Mouse (Mus musculus): ENCODE measurements around the gene Hoxc13.

Hoxc13 gene

DNA sequence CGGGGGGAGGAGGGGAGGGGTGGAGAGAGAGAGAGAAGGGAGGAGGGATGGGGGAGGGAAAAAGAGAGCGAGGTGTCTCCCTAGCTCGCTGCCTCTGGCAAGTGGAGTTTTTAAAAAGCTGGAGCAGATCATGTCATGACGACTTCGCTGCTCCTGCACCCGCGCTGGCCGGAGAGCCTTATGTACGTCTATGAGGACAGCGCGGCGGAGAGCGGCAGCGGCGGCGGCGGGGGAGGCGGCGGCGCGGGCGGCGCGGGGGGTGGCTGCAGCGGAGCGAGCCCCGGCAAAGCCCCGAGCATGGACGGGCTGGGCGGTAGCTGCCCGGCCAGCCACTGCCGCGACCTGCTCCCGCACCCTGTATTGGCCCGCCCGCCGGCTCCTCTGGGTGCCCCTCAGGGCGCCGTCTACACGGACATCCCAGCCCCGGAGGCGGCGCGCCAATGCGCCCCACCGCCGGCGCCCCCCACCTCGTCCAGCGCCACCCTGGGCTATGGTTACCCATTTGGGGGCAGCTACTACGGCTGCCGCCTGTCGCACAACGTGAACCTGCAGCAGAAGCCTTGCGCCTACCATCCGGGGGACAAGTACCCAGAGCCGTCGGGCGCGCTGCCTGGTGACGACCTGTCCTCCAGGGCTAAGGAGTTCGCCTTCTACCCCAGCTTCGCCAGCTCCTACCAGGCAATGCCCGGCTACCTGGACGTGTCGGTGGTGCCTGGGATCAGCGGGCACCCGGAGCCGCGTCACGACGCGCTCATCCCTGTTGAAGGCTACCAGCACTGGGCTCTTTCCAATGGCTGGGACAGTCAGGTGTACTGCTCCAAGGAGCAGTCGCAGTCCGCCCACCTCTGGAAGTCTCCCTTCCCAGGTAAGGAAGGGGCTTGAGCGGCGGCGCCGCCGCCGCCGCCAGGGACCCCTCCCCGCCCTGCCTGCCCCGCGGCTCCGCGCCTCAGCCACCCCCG lies at the start of gene Hoxc13:
Gene Hoxc13 (plus strand): TSS at position 51 of the 959 bp plus-strand sequence.
- no peak for DNase-seq (ENCODE audit: low spot score in 2 of 2)

GRCm38 (mm10) chr15:102885803-102886202 lies 35.1 kb upstream of the Hoxc13 start:
- DNase-seq (ENCODE audit: low spot score in 2 of 2) = no peak

GRCm38 (mm10) chr15:102895115-102895514 lies 25.8 kb upstream of the Hoxc13 start:
- DNase-seq (ENCODE audit: low spot score in 2 of 2) = no peak

- no peak for DNase-seq (ENCODE audit: low spot score in 2 of 2)
Measured at GRCm38 (mm10) chr15:102904946-102905345, 16.0 kb upstream of the Hoxc13 start.

GRCm38 (mm10) chr15:102909536-102909935 lies 11.4 kb upstream of the Hoxc13 start:
- DNase-seq (ENCODE audit: low spot score in 2 of 2) = no peak

DNA sequence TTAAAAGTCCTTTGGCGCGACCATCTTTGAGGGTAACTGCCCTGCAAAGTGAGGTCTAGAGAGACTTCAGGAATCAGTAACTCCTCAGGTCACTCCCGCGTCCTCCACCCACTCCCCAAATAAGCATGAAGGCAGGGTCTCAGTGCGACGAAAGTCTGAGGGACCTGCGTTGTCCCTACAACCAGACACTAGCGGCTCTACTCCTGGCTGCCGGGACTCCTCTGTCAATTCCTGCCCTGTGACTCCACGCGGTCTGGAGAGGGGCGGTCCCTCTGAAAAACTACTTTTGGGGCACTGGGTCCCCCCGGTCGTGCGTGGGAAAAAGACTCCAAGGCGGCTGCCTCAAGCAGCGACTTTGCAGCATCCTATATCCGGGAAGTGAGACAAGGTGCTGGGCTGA lies 10.9 kb upstream of the Hoxc13 start:
- DNase-seq (ENCODE audit: low spot score in 2 of 2) = no peak

GRCm38 (mm10) chr15:102910496-102911095 lies 10.3 kb upstream of the Hoxc13 start:
- no peak for DNase-seq (ENCODE audit: low spot score in 2 of 2)

DNA sequence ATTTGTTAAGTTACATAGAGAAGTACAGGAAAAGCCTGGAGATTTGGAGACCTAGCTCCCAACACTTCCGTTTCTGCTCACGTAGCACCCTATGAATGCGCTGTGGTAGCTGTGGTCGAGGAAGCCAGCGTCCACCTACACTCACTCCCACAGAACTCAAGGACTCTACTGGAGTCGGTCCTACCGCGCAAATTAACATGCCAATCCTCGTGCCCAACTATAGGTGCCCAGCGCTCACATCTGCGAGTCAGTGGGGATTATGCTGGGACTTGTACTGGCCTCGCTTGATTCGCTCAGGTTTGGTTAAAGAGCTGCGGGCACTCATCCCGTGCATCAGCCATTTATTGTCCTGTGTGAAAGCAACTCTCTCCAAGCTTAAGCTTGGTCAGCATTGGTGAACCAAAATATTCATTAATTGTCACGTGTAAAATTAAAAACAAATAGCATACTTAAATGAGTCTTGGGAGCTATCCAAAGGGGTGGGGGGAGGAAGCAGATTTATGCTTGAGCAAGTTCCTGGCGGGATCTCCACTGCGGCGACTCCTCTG lies 7.8 kb upstream of the Hoxc13 start:
- DNase-seq (ENCODE audit: low spot score in 2 of 2) = no peak

GRCm38 (mm10) chr15:102917972-102918572 lies 2.8 kb upstream of the Hoxc13 start:
- DNase-seq (ENCODE audit: low spot score in 2 of 2) = no peak

DNA sequence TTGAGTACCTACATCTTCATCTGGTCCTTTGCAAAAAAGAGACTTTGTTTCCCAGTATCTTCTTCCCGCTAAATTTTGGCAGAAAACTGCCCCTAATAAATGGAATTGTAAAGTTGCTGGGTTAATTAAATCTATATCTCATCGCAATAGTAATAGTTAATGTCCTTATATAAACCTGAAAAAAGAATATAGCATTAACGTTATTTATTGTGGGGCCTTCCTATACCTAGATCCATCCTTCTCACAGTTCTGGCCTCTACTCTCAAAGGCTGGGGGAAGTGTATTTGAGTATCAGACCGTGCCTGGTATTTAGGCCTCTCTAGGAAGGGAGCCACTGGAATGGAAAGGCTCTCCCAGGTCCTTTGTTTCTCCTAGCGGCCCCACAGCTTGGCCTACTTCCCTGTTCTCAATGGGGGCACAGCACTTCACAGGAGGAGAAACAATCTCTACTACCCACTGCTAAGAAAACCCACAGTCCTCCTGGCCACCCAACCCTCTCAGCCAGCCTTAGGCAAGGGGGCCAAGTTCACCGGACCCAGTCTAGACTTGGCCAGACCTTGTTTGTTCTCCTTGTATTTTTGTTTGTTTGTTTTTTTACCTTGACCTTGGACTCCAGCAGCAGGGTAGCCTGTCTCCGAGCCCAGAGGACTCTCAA lies 2.2 kb upstream of the Hoxc13 start:
- no peak for DNase-seq (ENCODE audit: low spot score in 2 of 2)

GRCm38 (mm10) chr15:102919336-102920180 lies 1.3 kb upstream of the Hoxc13 start:
- DNase-seq (ENCODE audit: low spot score in 2 of 2) = no peak

DNA sequence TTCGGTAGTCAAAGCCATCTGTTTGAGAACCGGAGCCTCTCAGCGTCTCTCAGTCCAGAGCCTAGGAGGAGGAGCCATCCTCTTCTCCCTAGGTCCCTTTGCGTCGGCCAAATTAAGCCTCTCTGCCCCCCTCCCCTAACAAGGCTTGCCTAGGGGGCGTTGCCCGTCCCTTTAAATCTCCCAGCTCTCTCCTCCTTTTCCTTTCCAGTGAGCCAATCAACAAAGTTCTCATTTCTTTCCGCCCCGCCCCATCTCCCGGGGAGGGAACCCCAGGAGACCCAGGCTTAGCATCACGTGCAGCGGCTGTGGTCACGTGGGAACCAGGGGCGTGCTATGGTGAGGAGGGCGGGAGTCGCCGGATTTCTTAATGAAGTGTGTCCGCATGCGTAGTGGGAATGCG lies 284 bp upstream of the Hoxc13 start:
- no peak for DNase-seq (ENCODE audit: low spot score in 2 of 2)

DNA sequence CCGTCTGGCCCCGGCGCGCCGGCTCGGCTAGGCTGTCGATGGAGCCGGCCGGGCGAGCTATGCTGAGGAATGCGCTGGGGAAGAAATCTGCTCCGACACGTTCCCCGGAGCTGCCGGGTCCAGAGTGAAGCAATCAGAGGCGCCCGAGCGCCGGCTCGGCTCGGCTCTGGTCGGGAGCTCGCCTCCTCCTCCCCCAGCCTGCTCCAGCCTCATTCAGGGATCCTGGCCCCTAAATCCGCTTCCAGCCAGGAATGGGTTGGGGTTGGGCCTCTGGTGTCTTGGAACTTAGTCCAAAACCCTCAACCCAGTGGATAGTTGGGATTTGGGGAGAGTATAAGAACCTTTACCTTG lies 1.1 kb downstream of the Hoxc13 start:
- DNase-seq (ENCODE audit: low spot score in 2 of 2) = no peak

DNA sequence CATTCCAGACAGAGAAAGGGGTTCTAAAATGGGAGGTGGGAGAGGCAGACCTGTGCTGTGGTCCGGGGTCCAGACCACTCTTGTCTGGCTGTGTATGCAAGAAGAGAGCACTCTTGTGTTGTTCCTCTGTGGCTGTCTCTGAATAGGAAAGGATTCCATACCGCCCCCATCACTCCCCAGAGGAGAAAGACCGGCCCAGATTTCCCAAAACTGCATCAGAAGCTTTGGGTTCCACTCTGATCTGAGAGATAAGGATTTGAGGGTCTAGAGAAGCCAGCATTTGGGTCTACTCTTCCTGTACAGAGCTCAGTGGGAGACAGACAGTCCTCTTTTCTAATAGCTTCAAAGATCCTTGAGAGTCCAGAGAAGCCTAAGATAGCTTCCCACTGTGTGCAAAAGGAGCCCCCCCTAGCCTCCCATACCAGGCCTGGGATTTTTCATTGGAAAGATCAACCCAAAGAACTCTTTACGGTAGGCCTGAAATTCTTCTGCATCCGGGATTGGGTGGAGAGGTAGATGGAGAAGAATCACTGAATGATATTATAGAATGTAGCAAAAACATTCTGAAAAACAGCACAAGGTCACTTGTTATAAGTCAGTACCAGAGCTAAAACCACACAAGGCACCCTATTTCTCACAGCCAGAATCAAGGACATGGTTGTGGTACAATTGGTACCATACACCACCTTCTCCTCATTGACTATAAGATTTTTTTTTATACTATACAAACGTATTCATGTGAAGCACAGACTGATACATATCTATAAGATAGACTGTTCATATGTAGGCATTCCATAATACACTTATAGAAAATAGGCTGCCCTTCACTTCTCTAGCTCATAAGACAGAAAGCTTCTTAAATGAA lies 2.0 kb downstream of the Hoxc13 start:
- DNase-seq (ENCODE audit: low spot score in 2 of 2) = no peak

GRCm38 (mm10) chr15:102927032-102927645 lies 6.2 kb downstream of the Hoxc13 start:
- DNase-seq (ENCODE audit: low spot score in 2 of 2) = no peak

- DNase-seq (ENCODE audit: low spot score in 2 of 2) = no peak
Measured at GRCm38 (mm10) chr15:102931706-102932358, 10.9 kb downstream of the Hoxc13 start.

DNA sequence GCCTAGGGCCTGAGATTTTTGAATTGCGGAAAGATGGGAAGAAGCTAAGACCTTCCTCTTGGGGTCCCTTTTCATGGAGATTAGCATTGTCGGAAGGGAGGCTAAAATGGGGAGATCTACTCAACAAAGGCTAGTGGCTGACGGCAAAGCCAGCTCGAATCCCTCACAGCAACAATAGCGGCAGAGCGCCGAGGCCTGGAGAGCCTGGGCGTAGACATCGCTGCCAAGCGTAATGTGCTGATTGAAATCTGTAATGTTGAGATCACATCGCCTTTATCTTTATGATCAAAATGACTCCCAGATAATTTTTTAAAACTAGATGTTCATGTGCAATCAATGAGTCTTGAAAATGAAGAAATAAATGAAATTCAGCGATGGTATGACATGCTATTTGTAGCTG lies 13.5 kb downstream of the Hoxc13 start:
- no peak for DNase-seq (ENCODE audit: low spot score in 2 of 2)

- DNase-seq (ENCODE audit: low spot score in 2 of 2) = no peak
Measured at GRCm38 (mm10) chr15:102934897-102935296, 14.0 kb downstream of the Hoxc13 start.
